ENCODE assay signal across 7 mouse cellular contexts in genomic region chr17:12880178-12880577, GRCm38 (mm10). TPM values are rescaled to one million over a fixed set of nuclear protein-coding genes. Genes with fewer than 3 reads are reported as not detected.
DNase-seq lines count a peak whose midpoint lies in the region; ATAC-seq and TF ChIP-seq lines count a peak whose summit lies in the region.

No protein-coding gene starts in this region.

- intact Hi-C loops in left cerebral cortex, postnatal 36 days (cut with DNase I): loop anchor here (2.0 kb wide), 1 partner anchor 117 kb away; no protein-coding TSS in a partner anchor

- H3K4me3 ChIP-seq in intestine, postnatal 0 days (ENCODE audit: low read depth, low read length): peak overlapping the region; percentile 9; the same call in 1 of the 2 replicates
- H3K4me3 ChIP-seq in midbrain, embryonic 11.5 days (ENCODE audit: low read depth, low read length): no peak overlapping the region

- H3K4me2 ChIP-seq in intestine, postnatal 0 days (replicated peaks; ENCODE audit: low read depth): peak overlapping the region; percentile 57
- no peak overlapping the region for H3K4me2 ChIP-seq in midbrain, embryonic 11.5 days

- 2% methylated on average over 14 of the region's 14 CpGs for WGBS in intestine, postnatal 0 days
- WGBS in midbrain, embryonic 11.5 days: 4% methylated on average over 14 of the region's 14 CpGs

- ATAC-seq in granulocyte monocyte progenitor cell, adult 5-6 weeks (replicated peaks; ENCODE audit: poor library complexity, severe bottlenecking): peak; percentile 82
- peak; percentile 57; the same call in 1 of the 2 replicates for ATAC-seq in intestine, postnatal 0 days
- ATAC-seq in midbrain, embryonic 11.5 days (ENCODE audit: low FRiP score): peak; percentile 69; the same call in 1 of the 2 replicates

- peak; percentile 59 for DNase-seq in adrenal gland, adult 8-10 months
- DNase-seq in embryo, embryonic 9.5 days (ENCODE audit: extremely low spot score): peak; percentile 81
- peak; percentile 76 to 84 for DNase-seq in left cerebral cortex, postnatal 36 days (ENCODE audit: low spot score in 2 of 2)
- DNase-seq in midbrain, embryonic 11.5 days (ENCODE audit: low spot score, missing footprints): peak; percentile 96
- peak; percentile 69 for DNase-seq in skeletal muscle tissue, adult 2 months (ENCODE audit: low read depth, low spot score)

- H3K9me3 ChIP-seq in intestine, postnatal 0 days (ENCODE audit: control insufficient read depth): no peaks in the 10 kb centered on the region
- no peaks in the 10 kb centered on the region for H3K9me3 ChIP-seq in midbrain, embryonic 11.5 days (ENCODE audit: control insufficient read depth, low read length)

- no peaks in the 10 kb centered on the region for H3K27me3 ChIP-seq in intestine, postnatal 0 days (replicated peaks; ENCODE audit: control insufficient read depth, insufficient read depth, low read length)
- H3K27me3 ChIP-seq in midbrain, embryonic 11.5 days (ENCODE audit: control insufficient read depth, insufficient read depth, low read length): no peaks in the 10 kb centered on the region

- no peak overlapping the region for H3K9ac ChIP-seq in intestine, postnatal 0 days (ENCODE audit: low read depth, low read length)
- no peak overlapping the region for H3K9ac ChIP-seq in midbrain, embryonic 11.5 days (ENCODE audit: low read length)

- H3K4me1 ChIP-seq in intestine, postnatal 0 days (replicated peaks; ENCODE audit: control insufficient read depth, insufficient read depth, low read length): no peaks in the 10 kb centered on the region
- H3K4me1 ChIP-seq in midbrain, embryonic 11.5 days (ENCODE audit: control insufficient read depth, insufficient read depth, low read length): no peaks in the 10 kb centered on the region

- TF ChIP-seq CTCF in intestine, postnatal 0 days (IDR thresholded peaks at IDR 0.05; ENCODE audit: low read depth): peak; percentile 88

- no peak overlapping the region for H3K27ac ChIP-seq in intestine, postnatal 0 days (ENCODE audit: low read depth, low read length)
- no peak overlapping the region for H3K27ac ChIP-seq in midbrain, embryonic 11.5 days (ENCODE audit: low read depth, low read length)

- no peaks in the 10 kb centered on the region for H3K36me3 ChIP-seq in intestine, postnatal 0 days (ENCODE audit: control insufficient read depth, insufficient read depth)
- no peaks in the 10 kb centered on the region for H3K36me3 ChIP-seq in midbrain, embryonic 11.5 days (ENCODE audit: control insufficient read depth, insufficient read depth, low read length)

RNA-seq across cellular contexts. Expression of gene Mrgprh, which starts 4.3 kb away (rescaled TPM):
- under 1 TPM in 1 of 4 experiments, not detected in 3; 0.13 TPM for total RNA-seq in adrenal gland, adult 8-10 months (2022)
- not detected in 2 replicates for total RNA-seq in granulocyte monocyte progenitor cell, adult 5-6 weeks (2014; fragmentation: Nextera tagmentation)
- not detected in 2 replicates for total RNA-seq in granulocyte monocyte progenitor cell, adult 5-6 weeks (2017)
- polyA plus RNA-seq in intestine, postnatal 0 days (2015; fragmentation: Nextera tagmentation; extraction: Ambion mirVana): not detected in 2 replicates
- under 1 TPM in 1 of 2 experiments, not detected in 1; 0.37 TPM for total RNA-seq in left cerebral cortex, postnatal 36 days (2021)
- not detected in 2 replicates for polyA plus RNA-seq in midbrain, embryonic 11.5 days (2014; fragmentation: Nextera tagmentation; extraction: Ambion mirVana)

RNA-seq across cellular contexts. Expression of gene Mas1, which starts 12.2 kb away (rescaled TPM):
- total RNA-seq in adrenal gland, adult 8-10 months (2022): under 1 TPM in 1 of 4 experiments, not detected in 3; 0.24 TPM
- not detected in 2 replicates for total RNA-seq in granulocyte monocyte progenitor cell, adult 5-6 weeks (2014; fragmentation: Nextera tagmentation)
- total RNA-seq in granulocyte monocyte progenitor cell, adult 5-6 weeks (2017): not detected in 2 replicates
- 0.10 and 0.16 TPM in 2 replicates for polyA plus RNA-seq in intestine, postnatal 0 days (2015; fragmentation: Nextera tagmentation; extraction: Ambion mirVana)
- total RNA-seq in left cerebral cortex, postnatal 36 days (2021): 10 to 100 TPM; 27.4 to 35.8 TPM
- polyA plus RNA-seq in midbrain, embryonic 11.5 days (2014; fragmentation: Nextera tagmentation; extraction: Ambion mirVana): not detected in 2 replicates

RNA-seq across cellular contexts. Expression of gene Pnldc1, which starts 29.9 kb away (rescaled TPM):
- total RNA-seq in adrenal gland, adult 8-10 months (2022): 1 to 10 TPM; 3.0 to 4.1 (median 3.5) TPM
- 1.7 and 3.5 TPM in 2 replicates for total RNA-seq in granulocyte monocyte progenitor cell, adult 5-6 weeks (2014; fragmentation: Nextera tagmentation)
- 1.6 TPM in 1 of 2 replicates, not detected in the other for total RNA-seq in granulocyte monocyte progenitor cell, adult 5-6 weeks (2017)
- polyA plus RNA-seq in intestine, postnatal 0 days (2015; fragmentation: Nextera tagmentation; extraction: Ambion mirVana): 0.48 and 0.54 TPM in 2 replicates
- total RNA-seq in left cerebral cortex, postnatal 36 days (2021): 1 to 10 TPM; 1.4 to 1.8 TPM
- polyA plus RNA-seq in midbrain, embryonic 11.5 days (2014; fragmentation: Nextera tagmentation; extraction: Ambion mirVana): 1.1 and 1.2 TPM in 2 replicates

RNA-seq across cellular contexts. Expression of gene Tcp1, which starts 35.3 kb away (rescaled TPM):
- total RNA-seq in adrenal gland, adult 8-10 months (2022): 100 to 1,000 TPM; 172 to 223 (median 192) TPM
- total RNA-seq in granulocyte monocyte progenitor cell, adult 5-6 weeks (2014; fragmentation: Nextera tagmentation): 377 and 436 TPM in 2 replicates
- total RNA-seq in granulocyte monocyte progenitor cell, adult 5-6 weeks (2017): 932 and 1,001 TPM in 2 replicates
- polyA plus RNA-seq in intestine, postnatal 0 days (2015; fragmentation: Nextera tagmentation; extraction: Ambion mirVana): 143 and 144 TPM in 2 replicates
- 100 to 1,000 TPM; 193 to 198 TPM for total RNA-seq in left cerebral cortex, postnatal 36 days (2021)
- 542 and 583 TPM in 2 replicates for polyA plus RNA-seq in midbrain, embryonic 11.5 days (2014; fragmentation: Nextera tagmentation; extraction: Ambion mirVana)

RNA-seq across cellular contexts. Expression of gene Mrpl18, which starts 36.0 kb away (rescaled TPM):
- total RNA-seq in adrenal gland, adult 8-10 months (2022): 10 to 100 TPM; 58.6 to 69.0 (median 62.7) TPM
- 138 and 143 TPM in 2 replicates for total RNA-seq in granulocyte monocyte progenitor cell, adult 5-6 weeks (2014; fragmentation: Nextera tagmentation)
- 190 and 222 TPM in 2 replicates for total RNA-seq in granulocyte monocyte progenitor cell, adult 5-6 weeks (2017)
- polyA plus RNA-seq in intestine, postnatal 0 days (2015; fragmentation: Nextera tagmentation; extraction: Ambion mirVana): 112 and 121 TPM in 2 replicates
- total RNA-seq in left cerebral cortex, postnatal 36 days (2021): 10 to 100 TPM; 54.0 to 56.0 TPM
- polyA plus RNA-seq in midbrain, embryonic 11.5 days (2014; fragmentation: Nextera tagmentation; extraction: Ambion mirVana): 172 and 176 TPM in 2 replicates

Comparison
In these comparisons a context has a peak if more than half of its experiments do, and no peak if none do; other contexts are left out.
1. RNA of gene Mas1, which starts 12.2 kb away (total RNA-seq): 27.4 to 35.8 TPM in left cerebral cortex, postnatal 36 days; 0.24 TPM in adrenal gland, adult 8-10 months and not detected in granulocyte monocyte progenitor cell, adult 5-6 weeks; every median in the first group is over 10 times any median in the second.
2. Peak in every context shown above with its lines, with median percentiles within 50 percentile points of each other: DNase-seq and ATAC-seq.